Mouse (Mus musculus) E14TG2a.4 (cell line): ENCODE measurements around the gene Sufu.

Source experiments
- CTCF ChIP-seq: conservative IDR thresholded peaks from 2 replicates; pipeline ENCODE4 v1.5.1; 2014; ENCODE audit warnings: low read length
- NANOG ChIP-seq: IDR thresholded peaks from 2 replicates; pipeline ENCODE4 v1.6.1; 2014; ENCODE audit warnings: borderline replicate concordance, low read length, mixed read lengths

GRCm38 (mm10) chr19:46514387-46514786 lies 117.7 kb downstream of the Sufu start:
- TF ChIP-seq CTCF: no peak
- TF ChIP-seq NANOG: no peak
